13 mouse cellular contexts compared by ENCODE assay signal in the genomic region with DNA sequence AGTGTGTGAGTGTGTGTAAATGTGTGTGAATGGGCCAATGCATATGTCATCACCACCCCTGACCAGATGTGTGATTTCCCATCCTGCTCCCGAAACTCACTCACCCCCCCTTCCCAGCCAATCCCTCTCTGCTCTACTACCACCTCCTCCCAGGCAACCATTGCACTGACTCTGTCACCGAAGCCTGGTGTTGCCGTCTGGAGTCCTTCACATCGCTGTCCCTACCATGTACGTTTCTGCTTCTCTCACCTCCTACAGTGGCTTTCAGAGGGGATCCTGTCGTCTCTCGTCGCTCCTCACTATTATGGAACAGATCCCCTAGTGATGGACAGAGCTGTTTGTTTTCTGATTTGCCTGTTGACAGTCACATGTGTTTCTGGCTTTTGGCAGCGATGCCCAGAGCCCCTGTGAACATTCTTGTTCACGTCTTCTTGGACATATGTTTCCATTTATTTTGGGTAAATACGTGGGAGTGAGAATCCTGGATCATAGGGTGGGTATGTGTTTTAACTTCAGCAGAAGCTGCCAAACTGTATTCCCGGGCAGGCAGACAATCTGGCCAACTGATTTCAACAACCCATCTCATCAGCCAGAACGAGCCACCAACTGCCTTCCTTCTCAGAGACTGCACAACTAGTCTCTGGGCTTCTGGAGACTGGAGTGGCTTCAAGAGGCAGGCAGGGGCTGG.
DNase-seq lines count a peak whose midpoint lies in the region; ATAC-seq lines count a peak whose summit lies in the region.
"Had no signal": no experiment of that assay in that cellular context is flagged by ENCODE, and none has a peak within 500 bp of the region (broad histone marks: within the 10 kb centered on the region; RNA-seq: fewer than 3 reads in every experiment).

No protein-coding gene starts in this region.

- H3K27me3 ChIP-seq in lung, embryonic 15.5 days, result peaks cover 12% of the 10 kb centered on the region; the same call in 1 of the 2 replicates
- H3K27me3 ChIP-seq in midbrain, embryonic 10.5 days (ENCODE audit: low read depth, poor library complexity, severe bottlenecking), result peaks cover 25% of the 10 kb centered on the region

- H3K36me3 ChIP-seq in lung, embryonic 15.5 days, result no peaks in the 10 kb centered on the region
- H3K36me3 ChIP-seq in midbrain, embryonic 10.5 days, result 0 out of 2 replicates have a peak, but pooled peaks cover 5% of the 10 kb centered on the region

- H3K4me3 ChIP-seq in lung, embryonic 15.5 days, result no peak overlapping the region
- H3K4me3 ChIP-seq in midbrain, embryonic 10.5 days, result no peak overlapping the region
- H3K4me3 ChIP-seq: heart, adult 2 months had no signal

- H3K27ac ChIP-seq in lung, embryonic 15.5 days, result 0 out of 2 replicates have a peak overlapping the region, but pooled peaks have one; percentile 2
- no peak overlapping the region for H3K27ac ChIP-seq in midbrain, embryonic 10.5 days (replicated peaks)
- H3K27ac ChIP-seq: heart, adult 2 months had no signal

- H3K9ac ChIP-seq in lung, embryonic 15.5 days, result no peak overlapping the region
- H3K9ac ChIP-seq: liver, postnatal 0 days had no signal

- ATAC-seq in cerebellum, adult (ENCODE audit: insufficient number of reproducible peaks, low FRiP score, low TSS enrichment), result no peak
- ATAC-seq in lung, embryonic 15.5 days (ENCODE audit: borderline replicate concordance, extremely low read depth, low FRiP score, low TSS enrichment), result peak; percentile 27; the same call in 1 of the 2 replicates
- ATAC-seq: liver, postnatal 0 days had no signal

- H3K4me1 ChIP-seq in lung, embryonic 15.5 days, result peaks cover 7% of the 10 kb centered on the region; the same call in 1 of the 2 replicates
- H3K4me1 ChIP-seq in midbrain, embryonic 10.5 days, result peaks cover 14% of the 10 kb centered on the region

- no peaks in the 10 kb centered on the region for H3K9me3 ChIP-seq in lung, embryonic 15.5 days
- H3K9me3 ChIP-seq in midbrain, embryonic 10.5 days (replicated peaks), result no peaks in the 10 kb centered on the region

- H3K4me2 ChIP-seq in lung, embryonic 15.5 days, result no peak overlapping the region

- peak; percentile 23 to 38 for DNase-seq in cerebellum, postnatal 14 days
- no peak for DNase-seq in lung, postnatal 14 days
- DNase-seq in layer of hippocampus, adult 9-10 months (ENCODE audit: low spot score), result peak; percentile 68
- DNase-seq in right cerebral cortex, postnatal 36 days (ENCODE audit: low spot score in 2 of 2), result peak; percentile 41 to 59
- DNase-seq in natural killer cell, adult 2 months (ENCODE audit: low spot score in 2 of 2), result no peak
- DNase-seq in midbrain, embryonic 10.5 days (ENCODE audit: low spot score), result no peak
- DNase-seq: adrenal gland, postnatal 10 days; cerebellum, postnatal 36 days; heart, adult 2 months; liver, postnatal 0 days; thymus, postnatal 4 days had no signal

- WGBS in lung, embryonic 15.5 days, result 36% methylated on average over 13 of the region's 13 CpGs
- 78% methylated on average over 13 of the region's 13 CpGs for WGBS in midbrain, embryonic 10.5 days

Comparison
In these comparisons a context has a peak if more than half of its experiments do, and no peak if none do; other contexts are left out.
1. DNase-seq: peak in cerebellum, postnatal 14 days (2 of 2), layer of hippocampus, adult 9-10 months (single experiment) and right cerebral cortex, postnatal 36 days (2 of 2); none in lung, postnatal 14 days (single experiment), natural killer cell, adult 2 months (0 of 2) and midbrain, embryonic 10.5 days (single experiment).